Mouse (Mus musculus) small intestine, adult 2 months (tissue): ENCODE results near the gene Cldn7.

Experiments
- CTCF ChIP-seq: fragments of 200-500 bp; IDR thresholded peaks from 2 replicates; pipeline ENCODE4 v1.5.1; 2012; ENCODE audit warnings: low read depth, mild to moderate bottlenecking, control low read depth, inconsistent platforms, low read length, moderate library complexity, mixed read lengths; ENCODE audit not compliant: insufficient replicate concordance, insufficient read length; ENCODE audit errors: extremely low read depth
- POLR2A ChIP-seq: fragments of 200-500 bp; IDR thresholded peaks from 2 replicates; pipeline ENCODE4 v1.6.1; 2012; ENCODE audit warnings: low read depth, mild to moderate bottlenecking, control low read depth, inconsistent platforms, low read length, moderate library complexity

DNA sequence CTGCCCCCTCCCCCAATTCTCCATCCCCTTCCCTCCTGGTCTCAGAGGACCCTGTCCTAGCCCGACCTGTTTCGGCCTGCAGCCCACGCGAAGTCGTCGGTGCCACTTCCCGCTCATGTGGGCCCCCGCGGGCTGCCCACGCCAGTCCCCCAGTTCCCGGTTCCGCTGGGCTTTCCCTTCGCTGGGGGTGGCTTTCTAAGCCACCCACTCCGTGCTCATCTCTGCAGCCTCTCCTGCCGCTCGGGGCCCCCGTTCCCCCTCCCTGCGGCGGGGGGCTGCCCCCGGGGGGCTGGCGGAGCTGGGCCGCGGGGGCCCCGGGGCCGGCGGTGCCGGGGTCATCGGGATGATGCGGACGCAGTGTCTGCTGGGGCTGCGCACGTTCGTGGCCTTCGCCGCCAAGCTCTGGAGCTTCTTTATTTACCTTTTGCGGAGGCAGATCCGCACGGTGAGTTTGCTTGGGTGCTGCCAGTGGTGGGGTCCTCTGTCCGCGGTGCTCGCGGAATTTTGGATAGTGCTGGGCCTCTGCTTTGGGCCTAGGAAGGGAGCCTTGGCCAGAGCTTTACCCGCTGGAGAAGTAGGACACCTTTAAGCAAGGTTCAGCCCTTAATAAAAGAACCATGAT lies 16.7 kb downstream of the Cldn7 start, which contains the start of gene Ctdnep1:
- TF ChIP-seq CTCF (no peak), POLR2A (no peak)
